Mouse (Mus musculus) midbrain, embryonic 14.5 days (tissue): ENCODE data around the gene Sept6. TPM values are rescaled to one million over a fixed set of nuclear protein-coding genes. Genes with fewer than 3 reads are reported as not detected.
"Not testable (repeated sequence)": the region's sequence is repeated elsewhere in the genome, so short reads cannot be mapped to it uniquely, and the experiment has no call there.

Experiments used
- ATAC-seq: fragments of 200-750 bp; cut with Nextera tagmentation; 2 replicates; pipeline ENCODE4 v1.8.0; 2017; ENCODE audit warnings: moderate number of reproducible peaks, moderate library complexity; ENCODE audit not compliant: low FRiP score, low TSS enrichment
- DNase-seq: peaks from one replicate; pipeline ENCODE4 v3.0.0-alpha.2; 2015
- H3K27ac ChIP-seq: fragments of 300-500 bp; sonication (generic); replicated peaks from 2 replicates; pipeline ENCODE4 v1.5.1; 2014; ENCODE audit warnings: mild to moderate bottlenecking, low read depth, low read length, moderate library complexity
- H3K27me3 ChIP-seq: fragments of 300-500 bp; sonication (generic); 2 replicates; pipeline ENCODE4 v1.6.1; 2014; ENCODE audit warnings: low read length, control low read depth, mixed read lengths; ENCODE audit not compliant: control insufficient read depth, insufficient read depth
- H3K36me3 ChIP-seq: fragments of 300-500 bp; sonication (generic); 2 replicates; pipeline ENCODE4 v1.6.1; 2014; ENCODE audit warnings: low read length, control low read depth; ENCODE audit not compliant: control insufficient read depth, insufficient read depth
- H3K4me1 ChIP-seq: fragments of 300-500 bp; sonication (generic); 2 replicates; pipeline ENCODE4 v1.6.1; 2014; ENCODE audit warnings: mild to moderate bottlenecking, antibody characterized with exemption, low read length, control low read depth; ENCODE audit not compliant: control insufficient read depth, insufficient read depth
- H3K4me2 ChIP-seq: fragments of 300-500 bp; sonication (generic); 2 replicates; pipeline ENCODE4 v1.6.1; 2014; ENCODE audit warnings: mild to moderate bottlenecking, low read length, moderate library complexity
- H3K4me3 ChIP-seq: fragments of 300-500 bp; sonication (generic); replicated peaks from 2 replicates; pipeline ENCODE4 v1.5.1; 2014; ENCODE audit warnings: low read depth, low read length
- H3K9ac ChIP-seq: fragments of 300-500 bp; sonication (generic); replicated peaks from 2 replicates; pipeline ENCODE4 v1.6.1; 2014; ENCODE audit warnings: mild to moderate bottlenecking, low read length, moderate library complexity
- H3K9me3 ChIP-seq: fragments of 300-500 bp; sonication (generic); 2 replicates; pipeline ENCODE4 v1.6.1; 2016; ENCODE audit warnings: low read length, control low read depth, mixed read lengths; ENCODE audit not compliant: control insufficient read depth
- WGBS: fragments of 180-500 bp; shearing (Covaris S2); extraction: QIAGEN DNeasy Blood & Tissue Kit; methylation state at CpG from one replicate; pipeline ENCODE4 v1.1.7; 2014; 5-methylcytosine and 5-hydroxymethylcytosine counted together
- polyA plus RNA-seq: library from polyadenylated mRNA; unstranded; fragments of >200 nt; fragmentation: Nextera tagmentation; extraction: Ambion mirVana; gene quantifications from 2 replicates; pipeline ENCODE4 v1.2.1, GENCODE M21; 2014

Gene Sept6
- polyA plus RNA-seq, 1 experiment from 2014 or later = 76.7 TPM

DNA sequence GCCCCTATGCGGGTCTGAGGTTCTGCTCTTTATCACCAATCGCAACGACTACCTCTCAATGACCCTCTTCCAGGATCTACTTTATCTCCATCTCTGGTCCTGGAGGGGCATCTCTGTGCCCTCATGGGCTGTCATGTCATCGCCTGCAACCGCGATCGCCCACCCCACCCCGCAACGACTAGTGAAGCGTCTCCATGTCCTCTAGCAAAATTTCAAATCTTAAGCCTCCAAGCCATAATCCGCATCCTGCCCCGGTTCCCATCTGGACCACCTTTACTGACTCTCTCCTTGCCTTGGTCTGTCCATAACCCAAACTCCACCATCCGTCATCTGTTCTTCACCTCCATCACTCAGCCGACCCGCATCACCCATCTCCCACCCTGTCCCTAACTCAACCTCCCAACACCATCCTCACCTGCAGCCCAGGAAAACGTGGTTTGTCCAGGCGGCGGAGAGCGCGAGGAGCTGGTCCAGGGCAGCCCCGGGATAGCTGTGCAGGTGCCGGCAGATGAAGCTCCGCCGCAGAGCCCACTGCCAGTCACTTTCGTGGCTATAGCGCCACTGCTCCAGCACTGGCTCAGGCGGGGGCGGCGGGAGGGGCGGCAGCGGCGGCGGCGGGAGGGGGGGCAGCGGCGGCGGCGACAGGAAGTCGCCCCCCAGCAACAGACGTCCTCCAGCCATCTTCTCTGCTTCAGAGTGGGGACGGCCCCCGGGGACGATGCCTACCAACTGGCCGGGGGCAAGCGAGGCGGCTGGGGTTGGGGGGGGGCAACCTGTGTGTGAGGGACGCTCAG, 89.1 kb downstream of the Sept6 start, which contains the start of gene Nkrf:
Nkrf (minus strand) TSS at position 579 of the 794 bp plus-strand sequence.
- peak within 1 kb of the TSS; percentile 51 for H3K4me3 ChIP-seq
- no peaks in the 10 kb centered on the region for H3K9me3 ChIP-seq
- no peaks in the 10 kb centered on the region for H3K27me3 ChIP-seq
- H3K9ac ChIP-seq = peak within 1 kb of the TSS; percentile 67
- H3K36me3 ChIP-seq = no peaks in the 10 kb centered on the region
- peak within 1 kb of the TSS; percentile 87 for H3K27ac ChIP-seq
- H3K4me2 ChIP-seq = peak within 1 kb of the TSS; percentile 53
- DNase-seq (peak; percentile 63), ATAC-seq (peak; percentile 80)
- WGBS = 26% methylated on average over 40 of the region's 47 CpGs
- no peaks in the 10 kb centered on the region for H3K4me1 ChIP-seq

GRCm38 (mm10) chrX:36901655-36902054, 89.9 kb downstream of the Sept6 start:
- H3K27ac ChIP-seq = peak overlapping the region; percentile 87
- no peaks in the 10 kb centered on the region for H3K36me3 ChIP-seq
- ATAC-seq (no peak), DNase-seq (no peak)
- WGBS = 43% methylated on average over 3 of the region's 3 CpGs
- no peaks in the 10 kb centered on the region for H3K9me3 ChIP-seq
- peak overlapping the region; percentile 67 for H3K9ac ChIP-seq
- no peaks in the 10 kb centered on the region for H3K4me1 ChIP-seq
- H3K27me3 ChIP-seq = no peaks in the 10 kb centered on the region
- peak overlapping the region; percentile 51 for H3K4me3 ChIP-seq
- peak overlapping the region; percentile 53 for H3K4me2 ChIP-seq

- not testable (repeated sequence) for H3K9ac ChIP-seq, H3K27me3 ChIP-seq, H3K4me1 ChIP-seq, ATAC-seq, H3K4me3 ChIP-seq, H3K4me2 ChIP-seq, H3K36me3 ChIP-seq, H3K27ac ChIP-seq, H3K9me3 ChIP-seq
- peak; percentile 17 for DNase-seq
- 36% methylated on average over 1 of the region's 1 CpGs for WGBS
Observed at GRCm38 (mm10) chrX:36898931-36899330, 92.7 kb downstream of the Sept6 start.

GRCm38 (mm10) chrX:36884719-36885118, 106.9 kb downstream of the Sept6 start:
- Histone ChIP-seq H3K9me3 (no peaks in the 10 kb centered on the region), H3K4me3 (no peak overlapping the region), H3K36me3 (0 out of 2 replicates have a peak, but pooled peaks cover 5% of the 10 kb centered on the region), H3K27me3 (no peaks in the 10 kb centered on the region), H3K4me2 (no peak overlapping the region), H3K4me1 (no peaks in the 10 kb centered on the region), H3K9ac (no peak overlapping the region), H3K27ac (no peak overlapping the region)
- WGBS = 80% methylated on average over 1 of the region's 1 CpGs
- DNase-seq (peak; percentile 3), ATAC-seq (no peak)

- DNase-seq (peak; percentile 24), ATAC-seq (peak; percentile 55; the same call in 1 of the 2 replicates)
- Histone ChIP-seq H3K9ac (peak overlapping the region; percentile 72), H3K4me1 (0 out of 2 replicates have a peak, but pooled peaks cover 4% of the 10 kb centered on the region), H3K4me3 (peak overlapping the region; percentile 61), H3K27me3 (no peaks in the 10 kb centered on the region), H3K36me3 (no peaks in the 10 kb centered on the region), H3K4me2 (peak overlapping the region; percentile 62), H3K27ac (peak overlapping the region; percentile 73), H3K9me3 (no peaks in the 10 kb centered on the region)
- WGBS = 19% methylated on average over 32 of the region's 36 CpGs
Observed at GRCm38 (mm10) chrX:36874704-36875128, 116.9 kb downstream of the Sept6 start.

DNA sequence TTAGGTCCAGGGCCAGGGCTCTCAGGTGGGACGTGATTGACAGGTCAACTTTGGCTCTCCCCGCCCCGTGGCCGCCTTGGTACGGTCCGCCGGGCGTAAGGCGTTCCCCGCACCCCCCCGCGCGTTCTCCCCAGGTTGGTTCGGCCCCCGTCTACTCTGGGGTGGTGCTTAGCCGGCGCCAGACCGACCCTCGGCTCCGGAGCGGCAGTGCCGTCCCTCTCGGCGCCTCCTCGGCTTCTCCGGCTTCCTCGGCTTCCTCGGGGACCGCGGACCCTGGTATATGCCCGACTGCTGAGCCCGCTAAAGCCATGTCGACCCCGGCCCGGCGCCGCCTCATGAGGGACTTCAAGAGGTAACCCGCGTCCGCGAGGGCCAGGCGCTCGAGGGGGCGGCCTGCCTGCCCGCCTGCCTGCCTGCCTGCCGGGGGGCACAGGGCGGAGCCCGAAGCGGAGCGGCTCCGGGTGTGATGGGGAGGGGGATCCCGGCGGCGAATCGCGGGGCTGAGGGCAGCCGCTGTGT, 117.4 kb downstream of the Sept6 start:
- ATAC-seq = peak; percentile 96
- H3K4me1 ChIP-seq = 0 out of 2 replicates have a peak, but pooled peaks cover 4% of the 10 kb centered on the region
- WGBS = 13% methylated on average over 57 of the region's 57 CpGs

GRCm38 (mm10) chrX:36873765-36874164, 117.8 kb downstream of the Sept6 start, which contains the start of the genes Ube2a and C330007P06Rik:
Gene Ube2a (plus strand): TSS chrX:36873900.
Gene C330007P06Rik (minus strand): TSS chrX:36874111.
- Histone ChIP-seq H3K4me3 (peak within 1 kb of the TSS; percentile 61), H3K4me1 (0 out of 2 replicates have a peak, but pooled peaks cover 4% of the 10 kb centered on the region), H3K36me3 (no peaks in the 10 kb centered on the region), H3K27ac (peak within 1 kb of the TSS; percentile 73), H3K9ac (peak within 1 kb of the TSS; percentile 72), H3K9me3 (no peaks in the 10 kb centered on the region), H3K4me2 (peak within 1 kb of the TSS; percentile 62), H3K27me3 (no peaks in the 10 kb centered on the region)
- ATAC-seq (no peak), DNase-seq (no peak)
- WGBS = 34% methylated on average over 8 of the region's 8 CpGs

More for the DNA sequence above, 117.4 kb downstream of the Sept6 start:
- DNase-seq = peak; percentile 91
- Histone ChIP-seq H3K9me3 (no peaks in the 10 kb centered on the region), H3K36me3 (no peaks in the 10 kb centered on the region), H3K4me2 (peak overlapping the region; percentile 62), H3K27ac (peak overlapping the region; percentile 73), H3K4me3 (peak overlapping the region; percentile 61), H3K9ac (peak overlapping the region; percentile 72), H3K27me3 (no peaks in the 10 kb centered on the region)

DNA sequence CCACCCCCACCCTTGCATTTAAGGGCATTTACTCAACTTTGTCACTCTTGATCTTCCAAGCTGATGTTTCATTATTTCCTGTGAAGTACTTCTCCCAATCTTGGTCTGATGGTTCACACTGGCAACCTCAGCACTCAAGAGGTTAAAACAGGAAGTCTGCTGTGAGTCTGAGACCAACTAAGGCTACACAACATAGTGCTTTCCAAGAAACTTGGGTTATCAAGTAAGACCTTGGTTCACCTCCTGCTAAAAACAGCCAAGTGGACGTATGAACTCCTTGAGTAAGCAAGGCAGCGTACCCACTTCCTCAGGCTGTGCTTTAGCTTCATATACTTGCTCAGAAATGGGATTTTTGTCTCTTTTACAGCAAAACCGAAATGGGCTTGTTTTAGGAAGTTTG, 121.2 kb downstream of the Sept6 start:
- Histone ChIP-seq H3K4me3 (no peak overlapping the region), H3K27me3 (no peaks in the 10 kb centered on the region), H3K9ac (no peak overlapping the region), H3K4me1 (0 out of 2 replicates have a peak, but pooled peaks cover 1% of the 10 kb centered on the region), H3K4me2 (no peak overlapping the region), H3K9me3 (no peaks in the 10 kb centered on the region), H3K36me3 (no peaks in the 10 kb centered on the region), H3K27ac (no peak overlapping the region)
- no peak for DNase-seq
- no peak for ATAC-seq
- WGBS = 76% methylated on average over 3 of the region's 3 CpGs
